Comparison of ENCODE assay signal across 8 mouse cellular contexts in the genomic region with DNA sequence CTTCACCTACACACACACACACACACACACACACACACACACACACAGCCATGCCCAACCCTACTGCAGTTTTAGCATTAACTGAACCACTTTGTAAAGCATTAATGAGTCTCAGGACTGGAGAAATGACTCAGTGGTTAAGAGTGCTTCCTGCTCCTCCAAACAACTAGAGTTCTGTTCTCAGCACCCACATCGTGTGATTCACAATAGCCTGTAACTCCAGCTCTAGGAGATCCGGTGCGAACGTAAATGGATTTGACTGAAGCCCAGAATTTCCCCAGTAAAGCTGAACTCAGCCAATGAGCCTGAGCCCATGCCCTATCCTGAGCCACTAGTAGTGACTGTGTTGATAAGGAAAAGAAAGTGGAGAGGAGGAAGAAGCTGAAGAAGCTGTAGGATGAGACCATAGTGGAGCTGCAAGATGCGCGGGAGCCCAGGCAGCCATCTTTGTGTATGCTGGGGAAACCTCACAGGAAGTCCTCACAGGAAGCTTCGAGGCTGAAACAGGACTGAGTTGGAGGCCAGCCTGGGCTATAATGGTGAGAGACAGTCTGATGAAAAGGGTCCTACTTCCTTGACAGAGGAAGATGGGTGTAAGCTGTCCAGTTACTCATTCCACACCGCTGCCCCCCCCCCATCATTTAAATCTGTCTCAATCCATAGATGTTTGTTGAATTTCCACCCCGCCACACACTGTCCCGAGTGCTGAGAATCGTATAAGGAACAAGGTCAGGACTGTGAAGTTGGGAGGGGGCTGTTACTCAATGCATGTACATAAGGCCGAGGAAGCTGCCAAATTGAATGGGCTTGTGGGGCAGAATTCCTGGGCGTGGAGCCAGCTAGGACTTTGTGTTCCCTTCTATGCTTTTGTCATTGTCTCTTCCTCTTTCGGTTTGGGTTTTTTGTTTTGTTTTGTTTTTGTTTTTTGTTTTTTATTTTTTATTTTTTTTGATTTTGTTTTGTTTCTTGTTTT. TPM values are rescaled to one million over a fixed set of nuclear protein-coding genes. Genes with fewer than 3 reads are reported as not detected.
DNase-seq lines count a peak whose midpoint lies in the region; ATAC-seq lines count a peak whose summit lies in the region.

No protein-coding gene starts in this region.

- H3K27ac ChIP-seq in stomach, embryonic 16.5 days (ENCODE audit: low read length) = peak overlapping the region; percentile 38; the same call in 1 of the 2 replicates

- 0 out of 2 replicates have a peak, but pooled peaks cover 5% of the 10 kb centered on the region for H3K4me1 ChIP-seq in stomach, embryonic 16.5 days (ENCODE audit: control insufficient read depth, insufficient read depth, low read length)

- ATAC-seq in stomach, embryonic 16.5 days (ENCODE audit: insufficient read depth, low FRiP score) = no peak

- no peak overlapping the region for H3K4me2 ChIP-seq in stomach, embryonic 16.5 days (ENCODE audit: low read depth, low read length)

- no peaks in the 10 kb centered on the region for H3K27me3 ChIP-seq in stomach, embryonic 16.5 days (ENCODE audit: control insufficient read depth, insufficient read depth, low read length)

- H3K4me3 ChIP-seq in stomach, embryonic 16.5 days (replicated peaks; ENCODE audit: low read length) = no peak overlapping the region

- intact Hi-C loops in heart, postnatal 25 days (cut with DNase I) = no loop called here

- H3K9ac ChIP-seq in stomach, embryonic 16.5 days (ENCODE audit: low read length) = no peak overlapping the region

- no peaks in the 10 kb centered on the region for H3K9me3 ChIP-seq in stomach, embryonic 16.5 days (replicated peaks; ENCODE audit: control insufficient read depth, low read length)

- no peaks in the 10 kb centered on the region for H3K36me3 ChIP-seq in stomach, embryonic 16.5 days (ENCODE audit: control insufficient read depth, insufficient read depth, low read length)

- DNase-seq in heart, adult 11 months = peak; percentile 97
- no peak for DNase-seq in heart, postnatal 25 days (ENCODE audit: low spot score)
- peak; percentile 57 to 73 for DNase-seq in right cerebral cortex, postnatal 10 days (ENCODE audit: low spot score in 2 of 2)
- DNase-seq in right cerebral cortex, postnatal 36 days (ENCODE audit: low spot score in 2 of 2) = no peak
- DNase-seq in kidney, postnatal 10 days = peak; percentile 55
- DNase-seq in thymus, postnatal 4 days = no peak
- no peak for DNase-seq in c-Kit-positive CD71-positive TER-119-positive erythroid progenitor cells, embryonic 14.5 days (ENCODE audit: low spot score)

- 62% methylated on average over 14 of the region's 14 CpGs for WGBS in stomach, embryonic 16.5 days

RNA-seq across cellular contexts. Expression of a gene that starts 8.2 kb away (rescaled TPM):
- 10 to 100 TPM; 20.9 to 23.7 TPM for total RNA-seq in heart, postnatal 25 days (2021)
- polyA plus RNA-seq in stomach, embryonic 16.5 days (2015; fragmentation: Nextera tagmentation; extraction: Ambion mirVana) = 26.1 and 27.4 TPM in 2 replicates

RNA-seq across cellular contexts. Expression of a gene that starts 54.5 kb away (rescaled TPM):
- 1 to 10 TPM; 5.8 to 6.1 TPM for total RNA-seq in heart, postnatal 25 days (2021)
- 2.6 and 2.8 TPM in 2 replicates for polyA plus RNA-seq in stomach, embryonic 16.5 days (2015; fragmentation: Nextera tagmentation; extraction: Ambion mirVana)

Comparison
In these comparisons a context has a peak if more than half of its experiments do, and no peak if none do; other contexts are left out.
1. DNase-seq: peak in heart, adult 11 months (single experiment), right cerebral cortex, postnatal 10 days (2 of 2) and kidney, postnatal 10 days (single experiment); none in heart, postnatal 25 days (single experiment), right cerebral cortex, postnatal 36 days (0 of 2), thymus, postnatal 4 days (single experiment) and c-Kit-positive CD71-positive TER-119-positive erythroid progenitor cells, embryonic 14.5 days (single experiment).